Mouse (Mus musculus) ES-E14 (cell line): ENCODE results near the gene Cpped1.

Experiments used
- CHD2 ChIP-seq: IDR thresholded peaks from 2 replicates; pipeline ENCODE4 v1.6.1; 2014; ENCODE audit warnings: mild to moderate bottlenecking, low read depth, low read length, inconsistent platforms
- HCFC1 ChIP-seq: IDR thresholded peaks from 2 replicates; pipeline ENCODE4 v1.6.1; 2012; ENCODE audit warnings: low read length, inconsistent platforms, borderline replicate concordance; ENCODE audit not compliant: insufficient read depth
- MAFK ChIP-seq: IDR thresholded peaks from 2 replicates; pipeline ENCODE4 v1.6.1; 2014; ENCODE audit warnings: mild to moderate bottlenecking, low read depth, low read length, inconsistent platforms; ENCODE audit not compliant: insufficient read depth
- ZC3H11A ChIP-seq: IDR thresholded peaks from 2 replicates; pipeline ENCODE4 v1.6.1; 2012; ENCODE audit warnings: low read depth, mild to moderate bottlenecking, inconsistent platforms, low read length, borderline replicate concordance
- ZNF384 ChIP-seq: IDR thresholded peaks from 2 replicates; pipeline ENCODE4 v1.6.1; 2012; ENCODE audit warnings: low read depth, low read length, inconsistent platforms

DNA sequence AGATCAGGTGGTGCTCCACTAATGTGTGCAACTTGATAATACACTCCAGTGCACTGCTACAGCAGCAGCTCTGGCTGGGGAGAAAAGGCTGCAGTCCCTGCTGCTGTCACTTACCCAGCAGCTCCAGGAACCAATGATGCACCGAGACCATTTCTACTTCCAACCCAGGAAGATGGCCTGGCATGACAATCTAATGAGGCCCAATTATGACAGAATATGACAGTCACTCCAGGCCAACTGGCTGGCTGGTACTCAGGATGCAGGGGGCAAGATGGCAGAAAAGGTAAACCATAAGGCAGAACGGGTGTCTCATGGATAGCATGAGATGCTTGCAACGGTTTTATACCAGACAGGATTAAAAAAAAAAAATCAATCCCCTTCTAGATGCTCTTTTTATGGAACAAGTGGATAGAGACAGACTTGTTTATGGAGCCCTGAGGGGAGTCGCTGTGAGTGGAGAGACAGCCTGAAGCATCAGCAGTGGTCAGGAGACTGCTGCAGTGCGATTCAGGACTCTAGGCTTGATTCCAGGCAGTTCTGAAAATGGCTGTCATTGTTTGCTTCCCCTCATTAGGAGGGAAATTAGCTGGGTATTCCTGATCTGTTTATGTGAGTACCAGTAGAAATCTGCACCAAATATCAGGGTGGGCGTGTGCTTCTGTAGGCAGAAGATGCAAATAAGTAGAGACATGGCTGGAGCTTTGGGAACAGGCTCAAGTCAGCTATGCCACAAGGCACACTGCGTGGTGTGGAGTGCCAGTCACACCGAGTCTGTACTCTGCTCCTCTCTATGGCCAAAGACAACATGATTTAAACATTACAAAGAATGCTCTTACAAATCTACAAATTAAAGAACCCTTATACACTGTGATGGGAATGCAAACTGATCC, 56.3 kb downstream of the Cpped1 start:
- TF ChIP-seq CHD2 (no peak), HCFC1 (no peak), ZNF384 (no peak), ZC3H11A (no peak), MAFK (no peak)
